Mouse (Mus musculus): ENCODE measurements around the gene Eng.

Gene Eng

GRCm38 (mm10) chr2:32677683-32678082, 31.3 kb downstream of the Eng start:
- in situ Hi-C loops (cut with MboI, MseI): no loop called here

- in situ Hi-C loops (cut with MboI, MseI): no loop called here
Measured at GRCm38 (mm10) chr2:32680051-32680451, 33.7 kb downstream of the Eng start.

GRCm38 (mm10) chr2:32680961-32681650, 34.7 kb downstream of the Eng start:
- in situ Hi-C loops (cut with MboI, MseI): no loop called here

GRCm38 (mm10) chr2:32681754-32682153, 35.4 kb downstream of the Eng start:
- in situ Hi-C loops (cut with MboI, MseI): no loop called here

- in situ Hi-C loops (cut with MboI, MseI): no loop called here
Measured at GRCm38 (mm10) chr2:32682721-32683417, 36.5 kb downstream of the Eng start.

- in situ Hi-C loops (cut with MboI, MseI): no loop called here
Measured at GRCm38 (mm10) chr2:32683701-32684100, 37.3 kb downstream of the Eng start.

GRCm38 (mm10) chr2:32684681-32685428, 38.5 kb downstream of the Eng start:
- in situ Hi-C loops (cut with MboI, MseI): loop anchor here (5.0 kb wide), 1 partner anchor 53 kb away; no protein-coding TSS in a partner anchor

- in situ Hi-C loops (cut with MboI, MseI): loop anchor here (5.0 kb wide), 1 partner anchor 54 kb away; no protein-coding TSS in a partner anchor
Measured at GRCm38 (mm10) chr2:32685807-32686206, 39.4 kb downstream of the Eng start.

GRCm38 (mm10) chr2:32686640-32687039, 40.2 kb downstream of the Eng start:
- in situ Hi-C loops (cut with MboI, MseI): loop anchor here (5.0 kb wide), 1 partner anchor 54 kb away; no protein-coding TSS in a partner anchor

GRCm38 (mm10) chr2:32687562-32687961, 41.2 kb downstream of the Eng start:
- in situ Hi-C loops (cut with MboI, MseI): loop anchor here (5.0 kb wide), 1 partner anchor 55 kb away; no protein-coding TSS in a partner anchor

GRCm38 (mm10) chr2:32689420-32689819, 43.0 kb downstream of the Eng start:
- in situ Hi-C loops (cut with MboI, MseI): loop anchor here (5.0 kb wide), 1 partner anchor 57 kb away; no protein-coding TSS in a partner anchor

GRCm38 (mm10) chr2:32691041-32691440, 44.6 kb downstream of the Eng start:
- in situ Hi-C loops (cut with MboI, MseI): loop anchor here (10.0 kb wide), 1 partner anchor 86 kb away; no protein-coding TSS in a partner anchor

- in situ Hi-C loops (cut with MboI, MseI): loop anchor here (10.0 kb wide), 1 partner anchor 88 kb away; no protein-coding TSS in a partner anchor
Measured at GRCm38 (mm10) chr2:32692496-32692895, 46.1 kb downstream of the Eng start.

GRCm38 (mm10) chr2:32693282-32693681, 46.9 kb downstream of the Eng start:
- in situ Hi-C loops (cut with MboI, MseI): loop anchor here (10.0 kb wide), 1 partner anchor 88 kb away; no protein-coding TSS in a partner anchor

GRCm38 (mm10) chr2:32693823-32694411, 47.5 kb downstream of the Eng start:
- in situ Hi-C loops (cut with MboI, MseI): loop anchor here (10.0 kb wide), 1 partner anchor 89 kb away; no protein-coding TSS in a partner anchor

GRCm38 (mm10) chr2:32694691-32695090, 48.3 kb downstream of the Eng start:
- in situ Hi-C loops (cut with MboI, MseI): loop anchor here (10.0 kb wide), 1 partner anchor 90 kb away; no protein-coding TSS in a partner anchor

GRCm38 (mm10) chr2:32699680-32700079, 53.3 kb downstream of the Eng start:
- in situ Hi-C loops (cut with MboI, MseI): loop anchor here (10.0 kb wide), 2 partner anchors 95 to 1925 kb away; no protein-coding TSS in a partner anchor

GRCm38 (mm10) chr2:32700966-32701743, 54.8 kb downstream of the Eng start:
- in situ Hi-C loops (cut with MboI, MseI): loop anchor here (10.0 kb wide), 1 partner anchor 1924 kb away; no protein-coding TSS in a partner anchor

GRCm38 (mm10) chr2:32703046-32703445, 56.7 kb downstream of the Eng start:
- in situ Hi-C loops (cut with MboI, MseI): loop anchor here (10.0 kb wide), 1 partner anchor 1922 kb away; no protein-coding TSS in a partner anchor

GRCm38 (mm10) chr2:32704021-32704421, 57.6 kb downstream of the Eng start, which contains the start of gene Fpgs:
Fpgs (minus strand) TSS chr2:32704145.
- in situ Hi-C loops (cut with MboI, MseI): loop anchor here (10.0 kb wide), 1 partner anchor 1921 kb away; no protein-coding TSS in a partner anchor

All from T-helper 2 cell (primary cell).